Mouse (Mus musculus) spleen, postnatal 14 days (tissue): Measurements from ENCODE around the gene Ttc39b.

ENCODE experiments used
- DNase-seq, 2 experiments: peaks; one replicate each; pipeline ENCODE4 v3.0.0; 2021 to 2022; ENCODE audit warnings: low spot score in 2 of 2

Gene Ttc39b

DNA sequence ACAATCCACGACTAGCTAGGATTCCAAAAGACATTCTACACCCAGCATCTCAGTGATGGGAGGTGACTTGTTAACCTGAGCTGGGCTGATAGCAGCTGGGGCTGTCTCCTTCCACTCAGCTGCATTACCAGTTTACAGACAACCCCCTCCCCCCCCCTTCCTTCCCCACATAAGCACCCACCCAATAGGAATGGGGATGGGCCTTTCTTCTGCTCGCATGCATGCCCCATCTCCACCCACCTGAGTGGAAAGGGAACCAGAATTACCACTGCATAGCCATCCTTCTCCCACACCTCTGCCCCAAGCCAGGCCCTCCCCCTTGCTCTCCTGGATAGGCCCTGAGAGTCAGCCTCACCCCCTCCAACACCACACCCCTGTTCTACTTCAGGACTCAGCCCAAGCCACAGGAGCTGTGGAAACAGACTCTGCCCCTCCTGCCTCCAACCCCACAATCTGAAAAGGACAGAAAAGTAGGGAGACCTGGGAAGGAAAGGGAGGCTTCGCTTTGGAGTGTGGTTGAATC is 6.2 kb downstream of the Ttc39b start:
- no peak for DNase-seq

- DNase-seq, result no peak
Measured at GRCm38 (mm10) chr4:83316718-83317117, 7.3 kb downstream of the Ttc39b start.

DNA sequence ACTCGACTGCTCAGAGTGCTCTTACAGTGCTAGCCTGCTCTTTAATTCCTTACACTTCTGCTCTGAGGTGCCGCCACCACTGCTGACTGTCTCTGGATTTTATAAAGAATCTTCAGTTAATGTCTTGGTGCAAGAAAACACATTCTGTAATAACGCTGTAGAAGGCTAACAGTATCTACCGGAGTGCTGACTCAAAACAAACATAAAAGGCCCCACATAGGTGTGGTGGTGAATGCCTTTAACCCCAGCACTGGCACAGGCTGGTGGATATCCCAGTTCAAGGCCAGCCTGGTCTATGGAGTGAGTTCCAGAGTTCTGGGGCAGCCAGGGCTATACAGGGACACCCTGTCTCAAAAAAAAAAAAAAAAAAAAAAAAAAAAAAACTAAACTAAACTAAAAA is 8.1 kb downstream of the Ttc39b start:
- DNase-seq, result no peak

GRCm38 (mm10) chr4:83314922-83315881 is 8.9 kb downstream of the Ttc39b start:
- peak in 1 of 2 experiments; percentile 12 for DNase-seq

- DNase-seq, result no peak
Measured at GRCm38 (mm10) chr4:83314261-83314793, 9.7 kb downstream of the Ttc39b start.

GRCm38 (mm10) chr4:83312336-83312735 is 11.7 kb downstream of the Ttc39b start:
- DNase-seq, result no peak

GRCm38 (mm10) chr4:83311481-83311880 is 12.6 kb downstream of the Ttc39b start:
- no peak for DNase-seq

DNA sequence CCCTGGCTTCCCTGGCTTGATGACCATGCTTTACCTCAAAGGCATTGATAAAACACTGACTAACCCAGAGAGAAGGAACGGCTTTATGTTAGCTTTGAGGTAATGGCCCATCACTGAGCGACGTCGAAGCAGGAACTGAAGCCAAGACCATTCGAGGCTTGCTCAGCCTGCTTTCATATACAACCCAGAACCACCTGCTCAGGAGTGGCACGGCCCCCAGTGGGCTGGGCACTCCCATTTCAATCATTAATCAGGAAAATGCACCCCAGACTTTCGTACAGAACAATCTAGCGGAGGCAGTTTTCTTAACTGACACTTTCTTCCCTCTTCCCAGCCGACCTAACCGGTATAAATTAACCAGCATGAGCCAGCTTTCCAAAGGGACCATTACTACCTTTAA is 13.1 kb downstream of the Ttc39b start:
- DNase-seq, result no peak

DNA sequence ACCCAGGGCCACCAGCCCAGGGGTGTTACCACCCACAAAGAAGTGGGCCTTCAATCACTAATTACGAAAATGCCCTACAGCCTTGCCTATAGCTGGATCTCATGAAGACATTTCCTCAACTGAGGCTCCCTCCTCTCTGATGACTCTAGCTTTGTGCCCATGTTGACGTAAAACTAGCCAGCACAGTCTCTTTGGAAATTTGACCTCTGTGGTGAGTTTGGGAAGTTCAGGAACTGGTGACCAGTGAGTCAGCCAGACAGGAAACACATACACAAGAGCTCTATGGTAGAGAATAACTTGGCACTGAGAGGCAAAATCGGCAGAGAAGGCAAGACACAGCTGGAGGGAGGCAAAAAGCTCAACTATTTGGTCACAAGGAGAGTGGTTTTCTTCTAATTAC is 15.1 kb downstream of the Ttc39b start:
- no peak for DNase-seq

DNA sequence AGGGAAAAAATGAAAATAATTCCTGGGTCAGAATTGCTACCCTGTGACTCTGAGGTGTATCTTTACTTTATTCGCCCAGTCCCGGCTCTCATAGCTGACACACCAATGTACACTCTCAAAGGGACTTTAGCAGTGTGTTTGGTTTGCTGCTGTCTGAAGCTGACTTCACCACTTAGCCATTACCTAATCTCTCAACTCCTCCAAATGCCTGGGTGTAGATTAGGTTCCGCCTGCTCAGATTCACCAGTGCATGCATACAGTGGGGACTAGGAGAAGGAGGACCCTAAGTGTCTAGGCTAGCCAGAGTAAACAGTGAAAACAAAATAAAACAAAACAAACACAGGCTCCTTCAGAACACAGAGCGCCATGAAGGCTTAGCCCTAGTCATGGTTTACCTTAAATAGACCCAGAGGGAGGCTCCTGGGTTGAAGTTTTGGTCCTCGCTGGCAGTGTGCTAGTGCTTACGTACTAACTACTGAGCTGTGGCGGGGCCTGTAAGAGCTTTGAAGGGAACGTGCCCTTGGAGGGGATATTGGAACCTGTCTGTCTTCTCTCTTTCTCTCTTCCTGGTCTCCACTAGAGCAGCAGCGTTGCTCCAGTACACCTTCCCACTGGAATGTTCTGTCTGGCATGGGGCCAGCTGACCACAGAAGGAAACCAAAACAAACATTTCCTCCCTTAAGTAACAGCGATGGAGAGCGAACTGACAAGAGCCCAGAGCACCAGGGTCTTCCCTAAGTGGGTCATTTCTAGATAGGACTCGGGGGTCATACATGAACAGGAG is 16.2 kb downstream of the Ttc39b start:
- DNase-seq, result no peak

DNA sequence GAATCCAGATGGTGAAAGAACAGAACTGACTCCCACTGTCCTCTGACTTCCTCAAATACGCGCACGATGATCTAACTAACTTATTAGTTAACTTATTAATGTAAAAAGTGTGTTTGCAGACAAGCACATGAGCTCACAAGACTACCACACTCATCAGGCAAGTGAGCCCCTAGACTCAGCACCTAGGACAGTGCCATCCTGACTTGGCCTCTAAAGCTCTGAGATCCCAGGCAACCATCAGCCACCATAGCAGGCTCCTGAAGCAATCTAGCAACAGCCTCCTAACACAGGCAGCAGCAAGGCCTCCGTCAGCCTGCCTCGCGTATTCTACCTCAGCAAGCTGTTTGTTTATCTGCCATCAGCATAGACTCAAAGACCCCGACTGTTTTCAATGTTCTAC is 17.2 kb downstream of the Ttc39b start:
- no peak for DNase-seq

- DNase-seq, result no peak
Measured at GRCm38 (mm10) chr4:83305099-83305498, 19.0 kb downstream of the Ttc39b start.

GRCm38 (mm10) chr4:83302887-83303827 is 20.9 kb downstream of the Ttc39b start:
- DNase-seq, result peak in 1 of 2 experiments; percentile 48

- DNase-seq, result no peak
Measured at GRCm38 (mm10) chr4:83302123-83302737, 21.8 kb downstream of the Ttc39b start.

GRCm38 (mm10) chr4:83301713-83302112 is 22.3 kb downstream of the Ttc39b start:
- no peak for DNase-seq

GRCm38 (mm10) chr4:83284768-83285350 is 39.2 kb downstream of the Ttc39b start:
- no peak for DNase-seq

GRCm38 (mm10) chr4:83283973-83284767 is 39.9 kb downstream of the Ttc39b start:
- DNase-seq, result no peak

DNA sequence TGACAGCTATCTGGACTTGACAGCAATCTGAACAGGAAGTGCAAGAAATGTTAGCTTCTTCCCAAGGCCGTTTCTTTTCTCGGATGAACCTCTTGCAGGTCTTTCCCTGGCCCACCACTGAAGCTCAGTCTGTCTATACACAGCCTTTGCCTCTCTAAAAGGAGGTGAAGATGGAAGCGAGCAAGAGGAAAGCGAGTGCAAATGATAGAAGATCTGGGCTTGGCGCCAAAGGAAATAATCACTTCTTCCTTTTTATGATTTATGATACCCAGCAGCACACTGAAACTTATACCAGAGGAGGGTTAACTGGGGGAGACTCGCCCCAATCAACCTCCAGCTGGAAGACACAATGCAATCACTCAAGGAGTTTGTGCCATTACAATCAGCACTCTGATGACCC is 41.6 kb downstream of the Ttc39b start:
- DNase-seq, result no peak

GRCm38 (mm10) chr4:83279236-83279635 is 44.8 kb downstream of the Ttc39b start:
- DNase-seq, result no peak
